Mouse (Mus musculus) central nervous system, embryonic 14 days (tissue): Measurements from ENCODE around the gene Snrnp40. TPM values are rescaled to one million over a fixed set of nuclear protein-coding genes. Genes with fewer than 3 reads are reported as not detected.

Source experiments
- polyA plus RNA-seq: library from polyadenylated mRNA; depleted of rRNA; stranded (reverse); fragments of >200 nt; gene quantifications from 2 replicates; pipeline ENCODE4 v1.2.3, GENCODE M21; 2012; rRNA removed

Snrnp40 gene
- 94.0 and 103 TPM in 2 replicates for polyA plus RNA-seq

GRCm38 (mm10) chr4:130359486-130360237, at the start of gene Snrnp40, which contains the start of gene Zcchc17:
Gene Snrnp40 (plus strand): TSS chr4:130360132.
Gene Zcchc17 (minus strand): TSS chr4:130359943.

Other genes with a start within 250 kb of the Snrnp40 start
- 1.1 and 1.5 TPM in 2 replicates for gene Hcrtr1, start 220.8 kb upstream of the Snrnp40 start, polyA plus RNA-seq
- gene Tinagl1, start 185.0 kb upstream of the Snrnp40 start, polyA plus RNA-seq: 5.7 and 11.3 TPM in 2 replicates
- gene Gm853, start 137.7 kb upstream of the Snrnp40 start, polyA plus RNA-seq: 0.51 and 0.68 TPM in 2 replicates
- 86.4 and 91.5 TPM in 2 replicates for gene Serinc2, start 80.9 kb upstream of the Snrnp40 start, polyA plus RNA-seq
- gene Fabp3, start 51.5 kb upstream of the Snrnp40 start, polyA plus RNA-seq: 100 and 104 TPM in 2 replicates
- 0.41 and 0.55 TPM in 2 replicates for gene Gm10570, start 51.5 kb upstream of the Snrnp40 start, polyA plus RNA-seq
- 35.0 and 40.6 TPM in 2 replicates for gene Zcchc17, start 189 bp upstream of the Snrnp40 start, polyA plus RNA-seq
- 132 and 157 TPM in 2 replicates for gene Nkain1, start 214.0 kb downstream of the Snrnp40 start, polyA plus RNA-seq